Mouse (Mus musculus): ENCODE measurements around the gene Usp36.

DNA sequence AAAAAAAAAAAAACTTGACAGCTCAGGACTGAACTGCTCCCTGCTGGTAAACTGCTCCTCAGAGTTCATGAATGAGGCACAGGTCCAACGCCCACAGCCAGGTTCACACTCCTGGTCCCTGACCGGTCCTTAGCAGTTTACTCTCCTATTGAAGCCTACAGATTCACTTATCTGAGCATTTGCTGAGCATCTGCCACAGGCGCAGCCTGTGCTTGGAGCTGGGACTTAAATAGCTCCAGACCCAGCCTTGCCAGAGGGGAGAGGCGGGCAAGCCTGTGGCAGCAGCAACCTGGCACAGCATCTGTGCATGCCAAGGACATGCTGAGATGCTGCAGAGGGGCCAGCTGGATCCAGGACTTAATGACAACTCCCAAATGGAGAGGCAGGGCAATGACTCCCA lies 79.9 kb downstream of the Usp36 start:
- TF ChIP-seq CTCF (IDR thresholded peaks at IDR 0.05; ENCODE audit: control insufficient read depth, insufficient read depth, insufficient replicate concordance, low read depth, low read length) (no peak), POLR2A (IDR thresholded peaks at IDR 0.05; ENCODE audit: control insufficient read depth, low read depth, low read length) (no peak)

Measured in testis, adult 2 months (tissue).